Mouse (Mus musculus): ENCODE data around the gene Hk2. TPM values are rescaled to one million over a fixed set of nuclear protein-coding genes. Genes with fewer than 3 reads are reported as not detected.

Gene Hk2
- polyA plus RNA-seq, 1 experiment from 2014 or later, result 31.4 TPM

GRCm38 (mm10) chr6:82766636-82767035, 7.6 kb downstream of the Hk2 start:
- 72% methylated on average over 4 of the region's 4 CpGs for WGBS
- Histone ChIP-seq H3K4me1 (peaks cover 49% of the 10 kb centered on the region), H3K9me3 (replicated peaks) (no peaks in the 10 kb centered on the region), H3K36me3 (peaks cover 18% of the 10 kb centered on the region), H3K4me3 (no peak overlapping the region), H3K27ac (replicated peaks) (no peak overlapping the region), H3K27me3 (ENCODE audit: low read depth, poor library complexity, severe bottlenecking) (no peaks in the 10 kb centered on the region)
- DNase-seq (ENCODE audit: low spot score), result no peak

- no peak for DNase-seq (ENCODE audit: low spot score)
- 93% methylated on average over 2 of the region's 2 CpGs for WGBS
- H3K36me3 ChIP-seq, result peaks cover 18% of the 10 kb centered on the region
Observed at GRCm38 (mm10) chr6:82765261-82765660, 9.0 kb downstream of the Hk2 start.

DNA sequence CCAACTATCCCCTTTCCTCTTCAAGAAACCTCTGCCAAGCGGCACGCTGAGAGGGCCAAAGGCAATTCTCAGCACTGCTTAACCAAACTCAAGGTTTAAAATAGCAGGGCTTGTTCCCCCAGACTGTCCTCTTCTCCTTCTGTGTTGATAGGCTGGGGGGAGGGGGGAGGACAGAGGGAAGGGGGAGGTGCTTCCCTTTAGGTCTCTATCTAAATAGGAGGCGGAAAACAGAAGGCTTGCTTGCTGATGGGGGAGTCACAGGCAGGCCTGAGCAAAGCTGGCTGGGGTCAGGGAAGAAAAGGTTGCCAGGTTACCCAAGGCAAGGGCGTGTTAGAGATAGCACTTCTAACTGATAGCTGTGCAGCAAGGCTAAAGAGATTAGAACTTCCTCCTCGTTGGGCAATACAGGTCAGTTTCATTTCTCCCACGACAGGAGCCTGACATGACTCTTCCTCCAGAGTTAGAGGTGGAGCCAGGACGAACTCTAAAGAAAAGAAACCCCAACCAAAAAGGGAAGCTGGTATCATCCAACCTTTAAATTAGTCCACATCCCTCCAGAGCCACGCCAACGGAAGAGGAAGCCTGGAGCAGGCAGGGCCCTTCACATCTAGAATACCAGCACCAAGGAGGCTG, 10.3 kb downstream of the Hk2 start:
- Histone ChIP-seq H3K9me3 (replicated peaks) (no peaks in the 10 kb centered on the region), H3K4me3 (no peak overlapping the region), H3K27ac (replicated peaks) (no peak overlapping the region), H3K36me3 (peaks cover 31% of the 10 kb centered on the region), H3K4me1 (peaks cover 34% of the 10 kb centered on the region), H3K27me3 (ENCODE audit: low read depth, poor library complexity, severe bottlenecking) (no peaks in the 10 kb centered on the region)
- WGBS, result 52% methylated on average over 9 of the region's 9 CpGs
- DNase-seq (ENCODE audit: low spot score), result no peak

More at GRCm38 (mm10) chr6:82765261-82765660, 9.0 kb downstream of the Hk2 start:
- Histone ChIP-seq H3K4me1 (peaks cover 44% of the 10 kb centered on the region), H3K27me3 (ENCODE audit: low read depth, poor library complexity, severe bottlenecking) (no peaks in the 10 kb centered on the region), H3K4me3 (no peak overlapping the region), H3K9me3 (replicated peaks) (no peaks in the 10 kb centered on the region), H3K27ac (replicated peaks) (no peak overlapping the region)

- 83% methylated on average over 2 of the region's 2 CpGs for WGBS
- H3K27ac ChIP-seq (replicated peaks), result no peak overlapping the region
- H3K4me3 ChIP-seq, result no peak overlapping the region
- H3K36me3 ChIP-seq, result peaks cover 38% of the 10 kb centered on the region
- H3K27me3 ChIP-seq (ENCODE audit: low read depth, poor library complexity, severe bottlenecking), result no peaks in the 10 kb centered on the region
- H3K9me3 ChIP-seq (replicated peaks), result no peaks in the 10 kb centered on the region
- DNase-seq (ENCODE audit: low spot score), result no peak
- H3K4me1 ChIP-seq, result peaks cover 34% of the 10 kb centered on the region
Observed at GRCm38 (mm10) chr6:82762728-82763127, 11.5 kb downstream of the Hk2 start.

DNA sequence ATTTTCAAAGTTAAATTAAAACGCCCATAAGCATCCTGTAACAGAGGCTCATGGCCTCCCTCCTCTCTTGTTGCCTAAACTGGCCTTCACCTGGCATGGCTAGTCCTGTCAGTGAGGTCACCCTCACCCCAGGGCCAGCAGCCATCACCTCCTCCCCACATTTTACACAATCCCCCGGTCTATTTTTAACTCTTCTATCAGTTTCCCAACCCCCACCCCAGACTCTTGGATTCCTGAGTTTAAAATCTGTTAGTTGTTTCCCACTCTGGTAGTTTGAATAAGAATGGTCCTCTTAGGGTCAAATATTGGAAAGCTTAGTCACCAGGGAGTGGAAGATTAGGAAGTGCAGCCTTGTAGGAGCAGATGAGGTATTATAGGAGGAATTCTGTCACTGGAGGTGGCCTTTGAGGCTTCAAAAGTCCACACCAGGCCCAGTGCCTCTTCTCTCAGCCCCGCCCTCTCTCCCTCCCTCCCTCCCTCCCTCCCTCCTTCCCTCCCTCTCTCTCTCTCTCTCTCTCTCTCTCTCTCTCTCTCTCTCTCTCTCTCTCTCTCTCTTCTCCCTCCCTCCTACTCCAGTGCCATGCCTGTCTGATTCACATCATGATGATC, 13.4 kb downstream of the Hk2 start:
- H3K27me3 ChIP-seq (ENCODE audit: low read depth, poor library complexity, severe bottlenecking), result no peaks in the 10 kb centered on the region
- DNase-seq (ENCODE audit: low spot score), result no peak
- no peaks in the 10 kb centered on the region for H3K9me3 ChIP-seq (replicated peaks)
- 0 out of 2 replicates have a peak overlapping the region, but pooled peaks have one; percentile 9 for H3K27ac ChIP-seq (replicated peaks)
- 77% methylated on average over 3 of the region's 3 CpGs for WGBS
- H3K36me3 ChIP-seq, result peaks cover 48% of the 10 kb centered on the region
- H3K4me1 ChIP-seq, result peaks cover 34% of the 10 kb centered on the region
- H3K4me3 ChIP-seq, result no peak overlapping the region

- Histone ChIP-seq H3K36me3 (peaks cover 60% of the 10 kb centered on the region), H3K27me3 (ENCODE audit: low read depth, poor library complexity, severe bottlenecking) (no peaks in the 10 kb centered on the region)
- 91% methylated on average over 5 of the region's 5 CpGs for WGBS
Observed at GRCm38 (mm10) chr6:82759241-82759640, 15.0 kb downstream of the Hk2 start.

DNA sequence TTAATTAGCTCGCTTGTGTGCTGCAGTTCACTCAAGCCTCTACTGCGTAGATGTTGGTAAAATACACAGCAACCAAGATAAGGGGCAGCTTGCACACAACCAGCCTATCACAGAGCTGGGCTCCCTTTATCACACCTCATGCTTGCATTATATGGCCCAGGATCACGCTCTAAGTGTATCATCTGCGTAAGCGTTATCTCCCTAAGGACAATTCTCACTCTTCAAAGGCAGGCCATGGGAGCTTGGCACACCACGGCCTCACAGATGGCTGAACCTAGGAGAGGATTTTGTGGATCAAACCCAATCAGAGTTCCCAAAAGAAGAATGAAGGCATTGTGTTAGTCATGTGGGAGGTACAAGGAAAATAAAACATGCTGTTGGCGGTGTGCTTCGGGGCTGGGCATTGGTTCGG, 17.4 kb downstream of the Hk2 start:
- Histone ChIP-seq H3K9me3 (replicated peaks) (no peaks in the 10 kb centered on the region), H3K27ac (replicated peaks) (no peak overlapping the region), H3K36me3 (peaks cover 76% of the 10 kb centered on the region), H3K4me1 (peaks cover 11% of the 10 kb centered on the region), H3K4me3 (no peak overlapping the region), H3K27me3 (ENCODE audit: low read depth, poor library complexity, severe bottlenecking) (no peaks in the 10 kb centered on the region)
- no peak for DNase-seq (ENCODE audit: low spot score)
- WGBS, result 97% methylated on average over 9 of the region's 9 CpGs

More at GRCm38 (mm10) chr6:82759241-82759640, 15.0 kb downstream of the Hk2 start:
- no peak overlapping the region for H3K4me3 ChIP-seq
- H3K9me3 ChIP-seq (replicated peaks), result no peaks in the 10 kb centered on the region
- no peak overlapping the region for H3K27ac ChIP-seq (replicated peaks)
- peaks cover 27% of the 10 kb centered on the region for H3K4me1 ChIP-seq
- DNase-seq (ENCODE audit: low spot score), result no peak

- H3K36me3 ChIP-seq, result peaks cover 82% of the 10 kb centered on the region
Observed at GRCm38 (mm10) chr6:82756216-82756615, 18.0 kb downstream of the Hk2 start.

GRCm38 (mm10) chr6:82755338-82755737, 18.9 kb downstream of the Hk2 start:
- no peak overlapping the region for H3K4me3 ChIP-seq
- 53% methylated on average over 2 of the region's 2 CpGs for WGBS
- H3K9me3 ChIP-seq (replicated peaks), result no peaks in the 10 kb centered on the region
- H3K36me3 ChIP-seq, result peaks cover 90% of the 10 kb centered on the region
- DNase-seq (ENCODE audit: low spot score), result no peak
- H3K27me3 ChIP-seq (ENCODE audit: low read depth, poor library complexity, severe bottlenecking), result no peaks in the 10 kb centered on the region
- no peak overlapping the region for H3K27ac ChIP-seq (replicated peaks)
- H3K4me1 ChIP-seq, result no peaks in the 10 kb centered on the region

More at GRCm38 (mm10) chr6:82756216-82756615, 18.0 kb downstream of the Hk2 start:
- Histone ChIP-seq H3K4me3 (no peak overlapping the region), H3K27ac (replicated peaks) (no peak overlapping the region), H3K27me3 (ENCODE audit: low read depth, poor library complexity, severe bottlenecking) (no peaks in the 10 kb centered on the region), H3K4me1 (peaks cover 6% of the 10 kb centered on the region), H3K9me3 (replicated peaks) (no peaks in the 10 kb centered on the region)
- WGBS, result 97% methylated on average over 7 of the region's 7 CpGs
- DNase-seq (ENCODE audit: low spot score), result no peak

- no peaks in the 10 kb centered on the region for H3K4me1 ChIP-seq
- DNase-seq (ENCODE audit: low spot score), result no peak
- H3K27ac ChIP-seq (replicated peaks), result no peak overlapping the region
- no peaks in the 10 kb centered on the region for H3K9me3 ChIP-seq (replicated peaks)
- 92% methylated on average over 6 of the region's 6 CpGs for WGBS
- H3K27me3 ChIP-seq (ENCODE audit: low read depth, poor library complexity, severe bottlenecking), result no peaks in the 10 kb centered on the region
- H3K36me3 ChIP-seq, result peaks cover 91% of the 10 kb centered on the region
- H3K4me3 ChIP-seq, result no peak overlapping the region
Observed at GRCm38 (mm10) chr6:82754769-82755168, 19.5 kb downstream of the Hk2 start.

GRCm38 (mm10) chr6:82753638-82754361, 20.5 kb downstream of the Hk2 start:
- WGBS, result 94% methylated on average over 14 of the region's 14 CpGs
- H3K27ac ChIP-seq (replicated peaks), result no peak overlapping the region
- H3K4me3 ChIP-seq, result no peak overlapping the region
- H3K4me1 ChIP-seq, result no peaks in the 10 kb centered on the region
- H3K36me3 ChIP-seq, result peaks cover 87% of the 10 kb centered on the region
- no peak for DNase-seq (ENCODE audit: low spot score)
- no peaks in the 10 kb centered on the region for H3K9me3 ChIP-seq (replicated peaks)
- H3K27me3 ChIP-seq (ENCODE audit: low read depth, poor library complexity, severe bottlenecking), result no peaks in the 10 kb centered on the region

GRCm38 (mm10) chr6:82753061-82753460, 21.2 kb downstream of the Hk2 start:
- Histone ChIP-seq H3K36me3 (peaks cover 87% of the 10 kb centered on the region), H3K4me3 (no peak overlapping the region), H3K9me3 (replicated peaks) (no peaks in the 10 kb centered on the region), H3K27ac (replicated peaks) (no peak overlapping the region), H3K27me3 (ENCODE audit: low read depth, poor library complexity, severe bottlenecking) (no peaks in the 10 kb centered on the region), H3K4me1 (no peaks in the 10 kb centered on the region)
- no peak for DNase-seq (ENCODE audit: low spot score)
- 91% methylated on average over 11 of the region's 11 CpGs for WGBS

GRCm38 (mm10) chr6:82751791-82752190, 22.5 kb downstream of the Hk2 start:
- Histone ChIP-seq H3K36me3 (peaks cover 84% of the 10 kb centered on the region), H3K27ac (replicated peaks) (no peak overlapping the region), H3K27me3 (ENCODE audit: low read depth, poor library complexity, severe bottlenecking) (no peaks in the 10 kb centered on the region), H3K9me3 (replicated peaks) (no peaks in the 10 kb centered on the region), H3K4me3 (no peak overlapping the region), H3K4me1 (no peaks in the 10 kb centered on the region)
- WGBS, result 97% methylated on average over 7 of the region's 7 CpGs
- no peak for DNase-seq (ENCODE audit: low spot score)

Measured in midbrain, embryonic 10.5 days (tissue).